In genomic region chr17:3084551-3084930, GRCm38 (mm10) we compare ENCODE assay signal across 8 mouse cellular contexts. TPM values are rescaled to one million over a fixed set of nuclear protein-coding genes. Genes with fewer than 3 reads are reported as not detected.
DNase-seq lines count a peak whose midpoint lies in the region; ATAC-seq and TF ChIP-seq lines count a peak whose summit lies in the region.

No protein-coding gene starts in this region.

- H3K27me3 ChIP-seq in MEL (ENCODE audit: control insufficient read depth in 1 of 2, insufficient read depth in 2 of 2, low read length in 2 of 2) = no peaks in the 10 kb centered on the region
- H3K27me3 ChIP-seq in forebrain, embryonic 16.5 days (replicated peaks; ENCODE audit: control insufficient read depth, insufficient read depth, low read length) = no peaks in the 10 kb centered on the region

- H3K27ac ChIP-seq in MEL (ENCODE audit: control insufficient read depth, low read depth, low read length) = peak overlapping the region; percentile 88
- H3K27ac ChIP-seq in forebrain, embryonic 16.5 days (ENCODE audit: low read length) = peak overlapping the region; percentile 97

- H3K4me3 ChIP-seq in MEL (ENCODE audit: control insufficient read depth in 1 of 2, insufficient read depth in 1 of 2, low read depth in 2 of 2, low read length in 2 of 2) = peak overlapping the region; percentile 60 to 87
- H3K4me3 ChIP-seq in forebrain, embryonic 16.5 days (replicated peaks; ENCODE audit: low read length) = peak overlapping the region; percentile 53

- H3K36me3 ChIP-seq in MEL (ENCODE audit: control insufficient read depth in 1 of 2, insufficient read depth in 2 of 2, low read length in 2 of 2) = no peaks in the 10 kb centered on the region
- no peaks in the 10 kb centered on the region for H3K36me3 ChIP-seq in forebrain, embryonic 16.5 days (ENCODE audit: control insufficient read depth, insufficient read depth)

- ATAC-seq in forebrain, embryonic 16.5 days = peak; percentile 53

- DNase-seq in MEL (ENCODE audit: low read depth, low spot score) = peak; percentile 77
- peak; percentile 91 for DNase-seq in cerebellum, adult 11-12 months
- DNase-seq in heart, postnatal 4 days = peak; percentile 86
- peak; percentile 81 to 87 for DNase-seq in layer of hippocampus, postnatal 25 days (ENCODE audit: extremely low spot score in 1 of 2, low spot score in 1 of 2)
- peak; percentile 74 for DNase-seq in lung, postnatal 25 days (ENCODE audit: low spot score)
- peak; percentile 77 for DNase-seq in right cerebral cortex, adult 18-20 months
- peak; percentile 61 to 79 for DNase-seq in urinary bladder, adult 18-20 months (ENCODE audit: low spot score in 2 of 2)

- WGBS in forebrain, embryonic 16.5 days = 0% methylated on average over 25 of the region's 31 CpGs

- TF ChIP-seq EP300 in MEL (IDR thresholded peaks at IDR 0.05; ENCODE audit: low read depth in 1 of 2, low read length in 2 of 2) = no peak

- peak; percentile 24 for TF ChIP-seq RAD21 in MEL (IDR thresholded peaks at IDR 0.05; ENCODE audit: low read depth, low read length)

- H3K9ac ChIP-seq in MEL (ENCODE audit: control insufficient read depth, low read depth, low read length, poor library complexity, severe bottlenecking) = peak overlapping the region; percentile 91
- H3K9ac ChIP-seq in forebrain, embryonic 16.5 days (replicated peaks; ENCODE audit: low read depth, low read length) = peak overlapping the region; percentile 67

- H3K9me3 ChIP-seq in MEL (replicated peaks; ENCODE audit: insufficient read depth, low read length) = no peaks in the 10 kb centered on the region
- H3K9me3 ChIP-seq in forebrain, embryonic 16.5 days (ENCODE audit: control insufficient read depth, low read length) = no peaks in the 10 kb centered on the region

- peak; percentile 46 to 77 (median 60); a peak in 5 of 6 replicates for TF ChIP-seq CTCF in MEL (IDR thresholded peaks at IDR 0.05 in 2 of 3, conservative IDR thresholded peaks at IDR 0.05 in 1 of 3; ENCODE audit: control insufficient read depth in 1 of 3, insufficient read depth in 1 of 3, low read depth in 2 of 3, low read length in 3 of 3, poor library complexity in 1 of 3, severe bottlenecking in 1 of 3)

- H3K4me1 ChIP-seq in MEL (ENCODE audit: control insufficient read depth in 1 of 2, insufficient read depth in 2 of 2, low read length in 2 of 2) = peaks cover 0 to 2% of the 10 kb centered on the region in 2 experiments; a peak in 1 of 4 replicates
- H3K4me1 ChIP-seq in forebrain, embryonic 16.5 days (replicated peaks; ENCODE audit: control insufficient read depth, insufficient read depth, low read length) = peaks cover 3% of the 10 kb centered on the region; the same call in 1 of the 2 replicates

- H3K4me2 ChIP-seq in forebrain, embryonic 16.5 days (ENCODE audit: low read length) = peak overlapping the region; percentile 61

- H3K79me2 ChIP-seq in MEL (ENCODE audit: control insufficient read depth, insufficient read depth, low read length, poor library complexity) = no peaks in the 10 kb centered on the region; the same call in 1 of the 2 replicates

- TF ChIP-seq POLR2A in MEL (IDR thresholded peaks at IDR 0.05; ENCODE audit: control insufficient read depth in 1 of 2, insufficient read depth in 1 of 2, low read depth in 1 of 2, low read length in 2 of 2, poor library complexity in 1 of 2) = no peak; a peak in 1 of 4 replicates

TF ChIP-seq in MEL, 35 proteins besides CTCF, POLR2A, EP300 and RAD21:
- no peak for TF ChIP-seq GABPA (IDR thresholded peaks at IDR 0.05; ENCODE audit: low read depth, low read length)
- TF ChIP-seq TCF12 (IDR thresholded peaks at IDR 0.05; ENCODE audit: low read depth, low read length) = no peak
- TF ChIP-seq MXI1 (IDR thresholded peaks at IDR 0.05; ENCODE audit: low read depth, low read length) = peak; percentile 67
- TF ChIP-seq SMC3 (IDR thresholded peaks at IDR 0.05; ENCODE audit: low read depth, low read length) = peak; percentile 44
- TF ChIP-seq USF2 (IDR thresholded peaks at IDR 0.05; ENCODE audit: borderline replicate concordance in 1 of 2, insufficient read depth in 1 of 2, low read depth in 1 of 2, low read length in 2 of 2) = no peak
- TF ChIP-seq ZC3H11A (IDR thresholded peaks at IDR 0.05; ENCODE audit: low read depth, low read length) = 0 out of 2 replicates have a peak, but pooled peaks have one; percentile 8
- TF ChIP-seq SIN3A (IDR thresholded peaks at IDR 0.05; ENCODE audit: low read length) = peak; percentile 37; the same call in 1 of the 2 replicates

RNA-seq across cellular contexts. Expression of gene Scaf8, which starts 30.2 kb away (rescaled TPM):
- total RNA-seq in MEL (2012; rRNA removed) = 14.4 and 14.8 TPM in 2 replicates
- polyA plus RNA-seq in MEL (2012; ENCODE audit: insufficient read depth in 1 of 2, insufficient read length in 2 of 2, low read depth in 1 of 2, low replicate concordance in 2 of 2, missing spikeins in 1 of 2) = 10 to 100 TPM in 1 of 2 experiments, not detected in 1; 24.6 TPM
- polyA plus RNA-seq in forebrain, embryonic 16.5 days (2015; fragmentation: Nextera tagmentation; extraction: Ambion mirVana) = 17.0 and 19.2 TPM in 2 replicates
- 10 to 100 TPM; 51.2 to 51.3 TPM for total RNA-seq in heart, postnatal 4 days (2021)
- total RNA-seq in layer of hippocampus, postnatal 25 days (2021) = 10 to 100 TPM; 49.9 to 58.4 TPM

Comparison
In these comparisons a context has a peak if more than half of its experiments do, and no peak if none do; other contexts are left out.
1. Peak in every context shown above with its lines: DNase-seq, ATAC-seq, H3K4me3 ChIP-seq and H3K27ac ChIP-seq.